Mouse (Mus musculus) brain, embryonic 14.5 days (tissue): ENCODE data around the gene Tagap. TPM values are rescaled to one million over a fixed set of nuclear protein-coding genes. Genes with fewer than 3 reads are reported as not detected.

Source experiments
- DNase-seq: peaks from one replicate; pipeline ENCODE4 v3.0.0-alpha.2; 2011; ENCODE audit warnings: low read depth
- CTCF ChIP-seq: fragments of 200-500 bp; IDR thresholded peaks from 2 replicates; pipeline ENCODE4 v1.5.1; 2012; ENCODE audit warnings: inconsistent platforms, mild to moderate bottlenecking, moderate library complexity, borderline replicate concordance; ENCODE audit not compliant: insufficient read depth, insufficient read length; ENCODE audit errors: extremely low read depth
- POLR2A ChIP-seq: fragments of 200-500 bp; IDR thresholded peaks from 2 replicates; pipeline ENCODE4 v1.6.1; 2012; ENCODE audit warnings: mild to moderate bottlenecking, inconsistent platforms, borderline replicate concordance; ENCODE audit not compliant: poor library complexity, insufficient read depth, insufficient read length, severe bottlenecking; ENCODE audit errors: extremely low read depth
- polyA plus RNA-seq: library from polyadenylated mRNA; depleted of rRNA; stranded (reverse); fragments of >200 nt; gene quantifications from 2 replicates; pipeline ENCODE4 v1.2.3, GENCODE M21; 2012; rRNA removed

Tagap gene
- polyA plus RNA-seq = 0.25 and 0.37 TPM in 2 replicates

DNA sequence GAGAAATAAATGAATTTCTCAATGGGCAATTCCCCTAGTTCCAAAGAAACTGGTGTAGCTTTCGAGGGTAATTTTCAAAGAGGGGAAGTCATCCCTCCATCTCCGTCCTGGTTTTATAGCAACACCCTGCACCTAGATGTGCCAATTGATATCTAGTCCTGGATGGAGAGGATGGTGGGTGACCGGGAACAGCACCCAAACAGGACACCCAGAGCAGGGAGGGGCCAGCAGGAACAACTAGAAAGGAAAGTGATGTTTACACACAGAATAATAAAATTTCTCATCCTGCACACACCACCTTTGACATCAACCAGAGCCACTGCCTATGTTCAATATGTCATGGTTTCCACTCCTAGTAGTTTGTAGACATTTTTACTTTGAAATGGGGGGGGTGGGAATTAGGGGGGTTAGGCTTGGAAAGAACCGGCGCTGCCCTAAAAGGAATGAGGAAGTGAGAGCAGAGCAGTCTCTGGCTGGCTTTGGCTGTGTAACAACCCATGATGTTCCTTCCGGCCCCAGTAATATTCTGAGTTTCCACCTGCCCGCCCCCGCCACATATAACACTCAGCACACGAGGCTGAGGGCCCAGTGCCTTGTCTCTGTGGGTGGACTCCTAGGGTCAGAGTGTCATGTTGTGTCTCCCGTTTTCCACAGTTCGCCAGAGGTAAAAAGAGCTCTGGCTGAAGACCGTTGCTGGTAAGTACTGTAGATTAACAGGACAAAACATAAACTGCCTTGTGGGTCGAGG lies at the start of gene Tagap:
Gene Tagap, plus strand, starts transcription at position 588 of the 748 bp plus-strand sequence.
- TF ChIP-seq CTCF (no peak), POLR2A (no peak)
- DNase-seq = no peak

DNA sequence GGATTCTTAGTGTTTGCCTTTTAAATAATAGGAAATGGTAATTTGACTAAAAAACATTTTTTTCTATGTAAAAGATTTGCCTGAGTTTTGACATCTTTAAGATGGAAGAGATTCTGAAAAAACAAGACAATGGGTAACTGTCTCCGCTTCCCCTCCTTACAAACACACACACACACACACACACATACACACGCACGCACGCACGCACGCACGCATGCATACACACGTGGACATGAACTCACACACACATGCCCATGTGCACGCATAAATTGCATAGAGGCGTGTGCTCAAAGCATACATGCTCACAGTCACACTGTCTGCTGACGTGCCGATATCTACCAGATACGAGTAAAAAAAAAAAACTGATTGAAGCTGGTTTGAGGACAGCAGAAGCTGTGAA lies 49.3 kb upstream of the Tagap start:
- no peak for TF ChIP-seq CTCF
- no peak for TF ChIP-seq POLR2A
- no peak for DNase-seq

DNA sequence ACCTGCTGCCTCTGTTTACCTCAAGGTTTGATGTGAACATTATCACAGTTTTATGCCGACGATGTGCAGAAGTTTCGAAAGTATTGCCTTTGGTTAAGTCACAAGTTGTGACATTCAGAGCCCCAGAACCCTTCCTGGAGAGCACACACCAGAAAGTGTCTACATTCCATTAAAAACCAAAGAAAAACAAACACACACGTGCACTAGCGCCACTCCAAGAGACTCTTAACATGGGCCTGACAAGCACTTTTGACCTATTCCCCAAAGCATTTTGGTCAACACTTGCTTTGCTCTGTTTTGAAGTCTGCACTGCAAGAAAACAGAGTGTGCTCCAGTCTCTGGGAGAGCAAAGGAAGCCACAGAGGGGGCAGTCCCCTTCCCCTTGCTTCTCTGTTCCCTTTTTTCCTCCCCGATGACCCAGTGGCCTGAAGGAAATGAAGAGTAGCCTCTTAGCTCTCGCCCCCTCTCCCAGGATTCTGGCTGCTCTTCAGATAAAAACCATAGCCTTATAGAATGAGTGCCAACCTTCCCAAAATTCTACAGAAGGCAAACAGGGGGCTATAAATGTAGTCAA lies 48.5 kb upstream of the Tagap start:
- TF ChIP-seq POLR2A (no peak), CTCF (no peak)
- no peak for DNase-seq

DNA sequence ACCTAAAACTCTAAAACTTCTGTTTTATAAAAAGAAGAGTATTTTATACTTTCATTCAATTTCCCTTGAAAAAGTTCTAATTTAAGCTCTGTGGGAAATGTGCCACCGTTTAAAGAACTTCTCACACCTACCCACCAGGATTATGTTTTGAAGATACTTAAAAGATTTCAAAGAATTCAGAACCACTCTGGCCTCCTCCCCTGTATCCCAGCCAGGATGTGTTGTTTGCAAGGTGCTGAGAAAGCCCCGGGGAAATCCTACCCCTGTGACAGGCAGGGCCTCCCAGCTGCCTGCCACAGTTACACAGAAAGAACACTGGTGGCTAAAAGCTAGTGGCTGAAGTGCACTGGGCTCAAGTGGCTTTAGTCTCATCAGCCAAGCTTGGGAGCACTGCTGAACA lies 47.9 kb upstream of the Tagap start:
- TF ChIP-seq POLR2A (no peak), CTCF (no peak)
- DNase-seq = no peak

DNA sequence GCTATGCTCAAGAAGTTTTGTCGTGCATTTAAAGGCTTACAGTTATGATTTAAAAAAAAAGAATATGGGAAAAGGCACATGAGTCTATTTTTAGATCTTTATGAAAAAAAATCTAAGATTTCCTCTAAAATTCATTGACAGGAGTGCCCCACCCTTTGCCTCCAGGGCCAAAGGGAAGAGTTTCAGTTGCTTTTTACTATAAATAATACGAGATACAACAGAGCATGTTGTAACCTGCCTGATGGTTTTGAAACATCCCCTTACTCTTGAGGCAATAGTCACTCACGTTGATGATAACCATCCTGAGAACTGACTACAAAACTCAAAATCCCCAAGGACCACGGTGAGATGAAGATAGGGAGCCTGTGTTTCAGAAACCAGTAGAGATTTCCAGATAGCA lies 46.3 kb upstream of the Tagap start:
- no peak for DNase-seq
- TF ChIP-seq CTCF (no peak), POLR2A (no peak)

DNA sequence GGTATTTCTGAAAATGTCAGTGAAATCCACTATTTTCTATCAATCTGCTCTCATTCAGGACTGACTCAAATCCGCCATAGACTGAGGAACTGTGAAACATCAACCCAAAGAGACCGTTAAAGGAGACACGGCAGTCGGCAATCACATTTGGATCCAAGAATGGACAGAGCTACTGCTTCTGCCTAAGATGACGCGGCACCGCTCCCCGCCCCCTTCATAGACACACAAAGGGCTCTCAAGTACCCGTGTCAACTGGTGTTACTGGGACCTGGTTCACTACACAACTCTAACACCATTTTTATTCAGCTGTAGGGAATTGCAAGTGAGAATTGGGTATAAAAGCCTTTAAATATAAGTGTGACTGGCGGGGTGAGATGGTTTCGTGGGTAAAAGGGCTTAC lies 42.7 kb upstream of the Tagap start:
- DNase-seq = no peak
- TF ChIP-seq CTCF (no peak), POLR2A (no peak)

DNA sequence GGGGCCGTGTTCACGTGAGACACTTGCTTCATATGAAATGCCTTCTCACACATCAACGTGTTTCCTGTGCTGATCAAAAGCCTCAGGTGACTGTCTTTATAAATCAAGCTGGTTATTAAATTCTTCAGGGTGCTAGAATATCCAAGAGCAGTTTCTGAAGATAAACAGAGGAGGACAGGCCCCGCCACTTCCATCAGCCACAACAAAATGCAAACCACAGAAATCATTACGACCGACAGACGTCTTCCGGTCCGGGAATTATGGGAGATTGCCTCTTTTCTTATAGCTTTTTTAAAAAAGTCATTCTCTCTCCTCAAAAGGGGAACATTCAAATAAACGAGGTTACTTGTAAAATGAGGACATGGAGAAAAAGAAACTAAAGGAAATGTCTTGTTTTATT lies 41.2 kb upstream of the Tagap start:
- no peak for TF ChIP-seq CTCF
- no peak for TF ChIP-seq POLR2A
- DNase-seq = no peak

DNA sequence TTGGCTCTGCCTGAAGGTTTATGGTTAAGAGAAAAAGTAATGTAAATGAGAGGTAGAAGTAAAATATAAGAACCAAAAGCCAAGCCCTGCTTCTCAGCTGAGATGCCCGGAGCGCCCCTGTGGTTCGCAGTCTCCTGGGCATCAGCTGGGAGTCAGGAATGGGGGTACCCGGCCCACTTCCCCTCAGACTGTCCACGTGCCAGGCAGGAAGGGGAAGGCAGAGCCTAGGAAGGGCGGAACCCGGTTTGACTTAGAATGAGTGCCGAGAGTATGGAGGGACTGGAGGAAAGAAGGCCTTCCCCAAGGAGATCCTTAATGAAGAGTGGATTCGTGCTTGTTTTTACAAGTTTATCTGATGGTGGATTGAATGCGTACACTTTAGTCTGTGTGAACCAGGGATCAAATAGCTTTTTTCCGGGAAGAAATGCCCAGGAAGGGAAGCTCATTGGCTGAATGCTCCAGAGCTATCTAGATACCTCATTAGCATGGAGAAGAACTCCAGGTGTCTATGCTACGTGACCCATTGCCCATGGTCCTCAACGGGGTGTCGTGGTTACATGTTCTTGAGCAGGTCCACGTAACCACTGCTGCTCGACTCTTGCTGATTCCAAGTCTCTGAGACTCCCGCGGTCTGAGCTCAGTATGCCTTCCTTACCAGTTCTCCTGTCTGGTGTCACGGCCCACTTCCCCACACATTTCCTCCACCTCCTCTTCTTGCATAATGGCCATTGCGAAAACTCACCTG lies 38.6 kb upstream of the Tagap start:
- DNase-seq = no peak
- no peak for TF ChIP-seq CTCF

DNA sequence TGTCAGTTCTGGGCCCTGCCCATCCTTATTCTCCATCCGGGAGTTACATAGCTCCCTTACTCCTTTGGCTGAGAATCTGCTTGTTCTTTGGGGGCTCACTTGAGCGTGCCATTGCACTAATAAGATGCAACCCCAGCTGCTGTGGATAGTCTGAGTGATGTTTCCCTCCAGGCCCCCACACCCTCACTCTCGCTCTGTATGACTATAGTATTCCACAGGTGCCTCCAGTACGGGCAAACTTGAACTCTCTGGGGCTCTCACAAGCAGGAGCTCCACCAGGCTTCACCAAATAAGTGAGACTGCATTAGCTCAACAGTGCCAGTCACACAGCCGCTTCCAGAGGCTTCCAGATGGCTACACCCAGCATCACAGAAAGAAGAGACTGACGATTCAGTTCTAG lies 37.5 kb upstream of the Tagap start:
- no peak for TF ChIP-seq CTCF
- TF ChIP-seq POLR2A = no peak
- no peak for DNase-seq

DNA sequence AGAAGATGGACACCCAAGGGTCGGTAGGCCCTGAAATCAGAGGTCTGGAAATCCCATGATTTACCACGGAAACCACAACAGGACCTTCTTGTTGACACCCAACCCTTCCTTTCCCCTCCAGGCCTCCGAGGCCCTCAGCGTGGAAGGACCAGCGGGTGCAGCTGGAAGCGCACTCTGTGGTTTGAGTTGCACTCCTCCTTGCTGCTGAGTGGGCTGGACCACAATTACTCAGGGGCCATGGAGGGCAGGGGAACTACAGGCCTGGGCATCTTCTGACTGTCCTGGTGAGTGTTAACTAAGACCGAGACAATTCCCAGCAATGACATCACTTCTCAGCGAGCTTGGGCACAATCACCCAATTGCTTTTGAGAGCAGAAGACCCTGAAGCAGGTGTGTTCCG lies 36.8 kb upstream of the Tagap start:
- no peak for DNase-seq
- TF ChIP-seq POLR2A = no peak
- TF ChIP-seq CTCF = no peak

DNA sequence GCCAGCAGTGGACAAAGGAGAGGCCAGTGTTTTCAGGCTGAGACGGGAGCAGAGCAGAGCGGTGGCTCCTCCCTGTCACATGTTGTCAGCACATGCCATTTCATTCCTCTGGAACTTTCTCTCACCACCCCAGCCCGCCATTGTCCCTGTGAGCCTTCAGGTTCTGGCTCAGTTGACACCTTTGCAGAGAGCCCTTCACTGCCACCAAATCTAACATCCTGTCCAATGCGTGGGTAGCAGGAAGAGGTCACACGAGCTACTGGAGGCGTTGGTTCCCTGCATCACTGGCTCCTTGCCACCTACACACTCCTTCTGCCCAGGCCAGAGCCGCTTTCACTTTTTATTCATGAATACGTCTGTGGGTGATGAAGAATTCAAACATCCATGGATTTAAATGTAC lies 33.1 kb upstream of the Tagap start:
- TF ChIP-seq CTCF (no peak), POLR2A (no peak)
- DNase-seq = no peak

DNA sequence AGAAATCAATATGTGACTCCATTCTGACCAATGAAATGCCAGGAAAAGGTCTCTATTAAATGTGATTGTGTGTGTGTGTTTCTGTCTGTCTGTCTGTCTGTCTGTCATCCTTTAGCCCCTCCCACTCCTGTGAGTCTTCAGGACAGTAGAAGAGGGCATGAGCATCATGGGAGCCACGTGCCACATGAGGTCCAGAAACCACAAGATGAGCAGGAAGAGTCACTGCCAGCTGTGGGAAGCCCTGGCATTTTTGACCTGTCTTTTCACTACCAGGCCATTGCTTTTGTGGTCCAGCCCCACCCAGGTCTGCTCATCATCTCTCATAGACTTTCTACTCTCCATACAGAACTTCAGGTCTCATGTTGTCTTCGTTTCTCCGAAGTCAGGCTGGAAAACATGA lies 31.7 kb upstream of the Tagap start:
- no peak for DNase-seq
- TF ChIP-seq CTCF (no peak), POLR2A (no peak)

DNA sequence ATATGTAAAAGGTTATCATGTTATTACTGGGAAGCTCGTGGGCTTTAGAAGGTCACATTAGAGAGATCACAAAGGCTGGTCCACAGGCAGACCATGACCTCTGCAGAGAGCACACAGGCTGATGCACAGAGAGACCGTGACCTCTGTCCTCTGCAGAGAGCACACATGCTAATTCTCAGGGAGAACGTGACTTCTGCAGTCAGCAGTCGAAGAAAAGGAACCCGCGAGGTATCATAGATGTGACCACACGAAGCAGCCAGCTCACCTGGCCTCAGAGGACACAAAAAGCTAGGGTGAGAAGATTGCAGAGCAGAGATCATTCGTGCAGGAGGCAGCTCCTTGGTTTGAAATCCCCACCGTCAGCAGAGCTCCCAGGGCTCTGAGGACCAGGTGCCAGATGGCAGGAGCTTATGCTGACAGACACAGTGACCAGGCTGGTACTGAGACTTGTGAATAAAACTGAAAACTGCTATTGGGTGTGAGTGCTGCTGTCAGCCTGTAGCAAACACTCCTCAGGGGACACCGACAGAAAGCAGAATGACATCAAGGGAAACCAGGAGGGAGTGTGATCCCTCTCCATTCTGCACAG lies 29.7 kb upstream of the Tagap start:
- TF ChIP-seq POLR2A (no peak), CTCF (no peak)
- peak; percentile 53 for DNase-seq
